Mouse (Mus musculus) hindbrain, embryonic 16.5 days (tissue): ENCODE measurements around the gene Abcb6. TPM values are rescaled to one million over a fixed set of nuclear protein-coding genes. Genes with fewer than 3 reads are reported as not detected.

Experiments
- ATAC-seq: fragments of 200-750 bp; cut with Nextera tagmentation; 2 replicates; pipeline ENCODE4 v1.8.0; 2017; ENCODE audit warnings: moderate TSS enrichment, moderate library complexity
- H3K27ac ChIP-seq: fragments of 300-500 bp; sonication (generic); 2 replicates; pipeline ENCODE4 v1.5.1; 2014; ENCODE audit warnings: low read depth, mild to moderate bottlenecking, control low read depth, low read length, moderate library complexity
- H3K27me3 ChIP-seq: fragments of 300-500 bp; sonication (generic); replicated peaks from 2 replicates; pipeline ENCODE4 v1.6.1; 2014; ENCODE audit warnings: low read length; ENCODE audit not compliant: control insufficient read depth, insufficient read depth
- H3K36me3 ChIP-seq: fragments of 300-500 bp; sonication (generic); 2 replicates; pipeline ENCODE4 v1.6.1; 2014; ENCODE audit warnings: mild to moderate bottlenecking, low read length, moderate library complexity, mixed read lengths; ENCODE audit not compliant: control insufficient read depth, insufficient read depth
- H3K4me1 ChIP-seq: fragments of 300-500 bp; sonication (generic); 2 replicates; pipeline ENCODE4 v1.6.1; 2014; ENCODE audit warnings: low read depth, low read length; ENCODE audit not compliant: control insufficient read depth, insufficient read depth
- H3K4me2 ChIP-seq: fragments of 300-500 bp; sonication (generic); 2 replicates; pipeline ENCODE4 v1.6.1; 2014; ENCODE audit warnings: mild to moderate bottlenecking, low read length, control low read depth, moderate library complexity
- H3K4me3 ChIP-seq: fragments of 300-500 bp; sonication (generic); 2 replicates; pipeline ENCODE4 v1.5.1; 2014; ENCODE audit warnings: mild to moderate bottlenecking, low read length, control low read depth, moderate library complexity
- H3K9ac ChIP-seq: fragments of 300-500 bp; sonication (generic); 2 replicates; pipeline ENCODE4 v1.6.1; 2014; ENCODE audit warnings: low read depth, mild to moderate bottlenecking, control low read depth, low read length, moderate library complexity
- H3K9me3 ChIP-seq: fragments of 300-500 bp; sonication (generic); 2 replicates; pipeline ENCODE4 v1.6.1; 2014; ENCODE audit warnings: mild to moderate bottlenecking, low read length, moderate library complexity; ENCODE audit not compliant: control insufficient read depth
- WGBS: fragments of 180-500 bp; shearing (Covaris S2); extraction: QIAGEN DNeasy Blood & Tissue Kit; methylation state at CpG from one replicate; pipeline ENCODE4 v1.1.7; 2014; 5-methylcytosine and 5-hydroxymethylcytosine counted together
- polyA plus RNA-seq: library from polyadenylated mRNA; unstranded; fragments of >200 nt; fragmentation: Nextera tagmentation; extraction: Ambion mirVana; gene quantifications from 2 replicates; pipeline ENCODE4 v1.2.1, GENCODE M21; 2015

The Abcb6 gene
- polyA plus RNA-seq, 1 experiment from 2014 or later: 53.9 TPM

DNA sequence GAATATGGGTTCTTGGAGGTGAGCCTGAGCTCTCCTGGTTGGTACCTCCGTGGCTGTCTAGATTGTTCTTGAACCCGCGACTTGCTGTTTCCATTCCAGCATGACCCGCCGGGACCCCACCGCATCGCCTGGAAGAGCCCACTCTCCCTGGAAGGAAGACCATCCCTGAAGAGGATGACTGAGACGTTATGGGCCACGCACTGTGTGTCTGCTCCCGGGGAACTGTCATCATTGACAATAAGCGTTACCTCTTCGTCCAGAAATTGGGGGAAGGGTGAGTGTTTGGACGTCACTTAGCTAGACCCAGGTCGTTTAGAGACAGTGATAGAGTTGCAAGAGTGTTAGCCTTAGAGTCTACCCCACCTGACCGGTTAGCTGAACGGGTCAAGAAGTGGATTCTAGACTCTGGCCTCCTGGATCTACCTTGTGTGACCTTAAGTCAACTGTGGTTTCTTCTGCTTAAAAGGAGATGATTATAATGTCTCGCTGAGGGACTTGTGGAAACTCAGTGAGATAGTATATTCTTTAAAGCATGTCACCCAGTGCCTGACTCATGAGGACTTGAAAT lies 31.0 kb upstream of the Abcb6 start:
- no peaks in the 10 kb centered on the region; the same call in 1 of the 2 replicates for H3K27me3 ChIP-seq
- WGBS: 11% methylated on average over 17 of the region's 17 CpGs
- peak overlapping the region; percentile 80 for H3K9ac ChIP-seq
- no peak overlapping the region for H3K27ac ChIP-seq
- peak overlapping the region; percentile 93 for H3K4me2 ChIP-seq
- H3K4me1 ChIP-seq: peaks cover 31% of the 10 kb centered on the region
- ATAC-seq: peak; percentile 21
- H3K4me3 ChIP-seq: peak overlapping the region; percentile 59
- peaks cover 21% of the 10 kb centered on the region for H3K36me3 ChIP-seq
- no peaks in the 10 kb centered on the region for H3K9me3 ChIP-seq

- Histone ChIP-seq H3K27ac (no peak within 1 kb of the TSS; the same call in 1 of the 2 replicates), H3K27me3 (no peaks in the 10 kb centered on the region), H3K4me2 (peak within 1 kb of the TSS; percentile 93), H3K4me3 (peak within 1 kb of the TSS; percentile 59), H3K9me3 (no peaks in the 10 kb centered on the region), H3K9ac (peak within 1 kb of the TSS; percentile 80), H3K36me3 (peaks cover 21% of the 10 kb centered on the region), H3K4me1 (peaks cover 31% of the 10 kb centered on the region)
- 6% methylated on average over 42 of the region's 42 CpGs for WGBS
- peak; percentile 94 for ATAC-seq
These were observed 30.2 kb upstream of the Abcb6 start, which contains the start of the genes Glb1l and Stk16 for GRCm38 (mm10) chr1:75210136-75211087. Glb1l (minus strand) TSS chr1:75210813. Stk16 (plus strand) TSS chr1:75210838.

GRCm38 (mm10) chr1:75208967-75209678 lies 28.9 kb upstream of the Abcb6 start:
- Histone ChIP-seq H3K4me2 (peak overlapping the region; percentile 54), H3K9ac (peak overlapping the region; percentile 20), H3K27me3 (no peaks in the 10 kb centered on the region), H3K9me3 (no peaks in the 10 kb centered on the region), H3K36me3 (peaks cover 13% of the 10 kb centered on the region), H3K27ac (no peak overlapping the region), H3K4me1 (peaks cover 31% of the 10 kb centered on the region), H3K4me3 (peak overlapping the region; percentile 32)
- ATAC-seq: no peak
- WGBS: 9% methylated on average over 34 of the region's 34 CpGs

DNA sequence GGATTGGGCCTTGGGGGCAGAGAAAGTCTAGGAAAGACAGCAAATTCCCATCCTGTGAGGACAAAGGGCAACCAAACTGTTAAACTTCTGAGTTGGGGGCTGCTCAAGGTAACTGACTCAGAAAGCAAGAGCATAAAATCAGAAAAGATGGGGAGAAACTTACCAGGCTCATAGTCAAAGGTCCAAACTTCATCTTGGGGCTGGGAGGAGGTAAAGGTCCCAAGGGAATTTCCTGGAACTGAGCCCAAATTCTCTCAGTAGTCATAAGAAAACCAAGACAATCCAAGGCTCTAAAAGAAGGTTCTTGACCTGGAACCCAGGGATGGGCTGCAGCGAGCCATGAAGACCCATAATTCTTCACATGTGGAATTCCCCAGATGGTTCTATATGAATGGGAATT lies 21.0 kb upstream of the Abcb6 start:
- no peaks in the 10 kb centered on the region for H3K4me1 ChIP-seq
- H3K4me3 ChIP-seq: no peak overlapping the region
- no peaks in the 10 kb centered on the region for H3K9me3 ChIP-seq
- ATAC-seq: no peak
- 100% methylated on average over 1 of the region's 1 CpGs for WGBS
- H3K36me3 ChIP-seq: peaks cover 11% of the 10 kb centered on the region
- H3K27ac ChIP-seq: no peak overlapping the region
- no peak overlapping the region for H3K9ac ChIP-seq
- H3K4me2 ChIP-seq: no peak overlapping the region
- no peaks in the 10 kb centered on the region for H3K27me3 ChIP-seq

DNA sequence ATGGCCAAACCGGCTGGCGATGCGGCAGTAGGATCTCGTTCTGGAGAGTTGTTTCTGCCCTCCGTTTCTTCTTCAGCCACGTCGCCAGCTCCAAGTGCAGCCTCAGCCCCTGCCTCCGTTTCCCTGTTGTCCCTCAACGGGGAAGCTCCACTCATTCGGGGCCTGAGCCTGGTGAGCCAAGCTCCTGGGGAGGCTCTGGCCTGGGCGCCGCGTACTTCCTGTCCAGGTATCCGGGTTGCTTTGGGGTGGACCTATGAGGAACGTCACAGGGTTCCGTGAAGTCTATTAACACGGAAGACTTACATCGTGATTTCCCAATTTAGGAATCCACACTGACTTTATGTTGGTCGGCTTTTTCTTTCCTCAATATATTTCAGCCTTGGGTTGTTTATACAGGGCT lies 12.3 kb upstream of the Abcb6 start:
- Histone ChIP-seq H3K36me3 (peaks cover 14% of the 10 kb centered on the region), H3K27ac (peak overlapping the region; percentile 91), H3K9ac (peak overlapping the region; percentile 93), H3K4me3 (peak overlapping the region; percentile 85), H3K9me3 (no peaks in the 10 kb centered on the region), H3K4me2 (peak overlapping the region; percentile 98), H3K27me3 (no peaks in the 10 kb centered on the region), H3K4me1 (peaks cover 19% of the 10 kb centered on the region)
- no peak for ATAC-seq
- WGBS: under 1% methylated on average over 19 of the region's 19 CpGs

DNA sequence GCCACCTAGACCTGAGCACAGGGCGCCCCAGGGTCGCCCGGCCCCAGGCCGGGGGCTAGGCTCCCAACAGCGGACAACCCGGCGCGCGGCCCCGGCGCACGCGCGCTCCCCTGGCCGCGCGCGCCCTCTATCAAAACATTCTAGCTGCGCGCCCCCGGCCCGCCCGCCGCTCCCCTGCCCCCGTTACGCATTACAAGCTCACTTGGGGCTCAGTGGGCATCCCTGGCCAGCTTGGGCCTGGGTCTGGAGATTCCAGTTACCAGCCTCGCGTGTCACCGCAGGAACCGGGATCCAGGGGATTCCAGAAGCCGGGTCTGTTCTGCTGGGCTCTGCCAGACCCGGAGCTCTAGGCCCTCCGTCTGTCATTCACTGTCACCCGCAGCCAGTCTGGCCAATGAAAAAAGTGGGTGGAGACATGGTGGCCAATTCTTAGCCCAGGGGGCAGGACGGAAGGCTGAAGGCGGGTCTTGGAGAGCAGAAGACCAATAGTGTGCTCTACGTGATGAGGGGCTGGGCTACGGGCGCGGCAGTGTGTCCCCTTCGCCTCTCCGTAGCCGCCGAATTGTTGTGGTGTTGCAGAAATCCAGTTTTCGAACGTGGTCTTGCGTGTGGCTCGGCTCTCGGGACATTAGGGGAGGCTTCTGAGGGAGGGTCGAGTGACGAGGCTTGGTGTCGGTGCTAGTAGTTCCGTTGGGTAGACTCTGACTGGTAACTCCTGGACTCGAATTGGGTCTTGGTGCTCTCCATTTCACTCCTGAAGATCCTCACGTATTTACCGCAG lies 11.6 kb upstream of the Abcb6 start, which contains the start of the genes Ankzf1 and Atg9a:
Gene Ankzf1 (plus strand): TSS at position 530 of the 781 bp plus-strand sequence.
Gene Atg9a (minus strand): TSS at position 575 of the 781 bp plus-strand sequence.
- no peaks in the 10 kb centered on the region for H3K27me3 ChIP-seq
- no peaks in the 10 kb centered on the region for H3K9me3 ChIP-seq
- ATAC-seq: peak; percentile 100
- H3K4me3 ChIP-seq: peak within 1 kb of the TSS; percentile 85
- peak within 1 kb of the TSS; percentile 96 for H3K9ac ChIP-seq
- WGBS: under 1% methylated on average over 39 of the region's 56 CpGs
- peaks cover 19% of the 10 kb centered on the region for H3K4me1 ChIP-seq
- H3K4me2 ChIP-seq: peak within 1 kb of the TSS; percentile 98
- H3K36me3 ChIP-seq: peaks cover 18% of the 10 kb centered on the region
- H3K27ac ChIP-seq: peak within 1 kb of the TSS; percentile 98

DNA sequence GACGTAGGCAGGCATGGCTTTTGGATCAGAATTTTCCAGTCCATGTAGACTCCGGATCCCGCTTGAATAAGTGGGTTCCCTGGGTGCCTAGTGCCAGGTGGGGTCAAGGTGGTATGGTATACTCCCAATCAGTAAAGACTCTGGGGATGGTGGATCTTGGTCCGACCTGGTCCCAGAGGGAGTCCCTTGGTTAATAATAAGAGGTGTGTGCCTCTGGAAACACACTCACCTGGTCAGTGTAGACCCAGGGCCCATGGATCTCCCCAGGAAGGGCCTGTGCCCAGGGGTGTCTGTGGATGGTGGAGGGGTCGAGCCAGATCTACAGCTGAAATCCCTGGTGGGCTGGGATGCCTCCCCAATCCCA lies 11.0 kb upstream of the Abcb6 start:
- H3K27ac ChIP-seq: peak overlapping the region; percentile 98
- peak overlapping the region; percentile 85 for H3K4me3 ChIP-seq
- peak overlapping the region; percentile 80 for H3K4me2 ChIP-seq
- peak overlapping the region; percentile 96 for H3K9ac ChIP-seq
- H3K4me1 ChIP-seq: peaks cover 19% of the 10 kb centered on the region
- no peak for ATAC-seq
- H3K9me3 ChIP-seq: no peaks in the 10 kb centered on the region
- H3K27me3 ChIP-seq: no peaks in the 10 kb centered on the region
- 39% methylated on average over 5 of the region's 5 CpGs for WGBS
- peaks cover 22% of the 10 kb centered on the region for H3K36me3 ChIP-seq

DNA sequence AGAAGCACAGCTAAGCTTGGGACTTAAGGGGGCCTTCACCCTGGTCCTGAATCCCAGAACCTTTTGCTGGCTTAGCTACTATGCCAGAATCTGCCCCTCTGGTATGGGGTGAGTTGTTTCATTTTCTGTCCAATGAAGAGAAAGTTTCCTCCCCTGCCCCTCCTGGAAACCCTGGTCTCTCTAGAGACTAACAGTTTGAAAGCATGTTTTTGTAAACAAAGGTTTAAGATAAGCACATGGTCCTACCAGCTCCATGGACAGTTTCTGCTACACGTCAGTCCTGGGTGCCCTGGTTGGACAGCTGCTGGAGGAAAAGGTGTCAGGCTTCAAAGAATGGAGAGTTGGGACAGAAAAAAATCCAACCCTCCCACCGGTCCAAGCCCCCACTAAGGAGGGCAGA lies 10.4 kb upstream of the Abcb6 start:
- Histone ChIP-seq H3K4me3 (no peak overlapping the region), H3K36me3 (peaks cover 23% of the 10 kb centered on the region), H3K27ac (no peak overlapping the region), H3K9ac (no peak overlapping the region; the same call in 1 of the 2 replicates), H3K9me3 (no peaks in the 10 kb centered on the region), H3K27me3 (no peaks in the 10 kb centered on the region), H3K4me1 (peaks cover 19% of the 10 kb centered on the region), H3K4me2 (peak overlapping the region; percentile 80)
- no peak for ATAC-seq
- WGBS: 74% methylated on average over 2 of the region's 2 CpGs
